Mouse (Mus musculus): ENCODE results near the gene Epha10. TPM values are rescaled to one million over a fixed set of nuclear protein-coding genes. Genes with fewer than 3 reads are reported as not detected.
"Not testable (repeated sequence)": the region's sequence is repeated elsewhere in the genome, so short reads cannot be mapped to it uniquely, and the experiment has no call there.

Epha10 gene
- total RNA-seq, 2 experiments from 2014 or later: not detected

- DNase-seq (ENCODE audit: low spot score): no peak
Observed at GRCm38 (mm10) chr4:124894508-124895428, 14.1 kb downstream of the Epha10 start.

GRCm38 (mm10) chr4:124898428-124898827 is 17.7 kb downstream of the Epha10 start:
- no peak for DNase-seq (ENCODE audit: low spot score)

- no peak for DNase-seq (ENCODE audit: low spot score)
Observed at GRCm38 (mm10) chr4:124899906-124900305, 19.2 kb downstream of the Epha10 start.

- no peak for DNase-seq (ENCODE audit: low spot score)
Observed at GRCm38 (mm10) chr4:124905417-124905816, 24.7 kb downstream of the Epha10 start.

GRCm38 (mm10) chr4:124905971-124906822 is 25.5 kb downstream of the Epha10 start:
- no peak for DNase-seq (ENCODE audit: low spot score)

GRCm38 (mm10) chr4:124928102-124928501 is 47.4 kb downstream of the Epha10 start:
- no peak for DNase-seq (ENCODE audit: low spot score)

GRCm38 (mm10) chr4:124936613-124937471 is 56.1 kb downstream of the Epha10 start, which contains the start of gene 9930104L06Rik:
9930104L06Rik (plus strand) TSS chr4:124937048.
- peak; percentile 96 for DNase-seq (ENCODE audit: low spot score)

GRCm38 (mm10) chr4:124939211-124939610 is 58.5 kb downstream of the Epha10 start, which contains the start of gene Cdca8:
Cdca8 (minus strand) TSS chr4:124939311.
- DNase-seq (ENCODE audit: low spot score): not testable (repeated sequence)

- DNase-seq (ENCODE audit: low spot score): peak; percentile 64
Observed at GRCm38 (mm10) chr4:124943022-124943421, 62.3 kb downstream of the Epha10 start.

- no peak for DNase-seq (ENCODE audit: low spot score)
Observed at GRCm38 (mm10) chr4:124943781-124944180, 63.1 kb downstream of the Epha10 start.

GRCm38 (mm10) chr4:124944961-124945360 is 64.3 kb downstream of the Epha10 start:
- no peak for DNase-seq (ENCODE audit: low spot score)

- DNase-seq (ENCODE audit: low spot score): no peak
Observed at GRCm38 (mm10) chr4:124949488-124949887, 68.8 kb downstream of the Epha10 start.

- no peak for DNase-seq (ENCODE audit: low spot score)
Observed at GRCm38 (mm10) chr4:124950181-124951035, 69.7 kb downstream of the Epha10 start.

- no peak for DNase-seq (ENCODE audit: low spot score)
Observed at GRCm38 (mm10) chr4:124951036-124951433, 70.3 kb downstream of the Epha10 start.

GRCm38 (mm10) chr4:124953546-124953945 is 72.8 kb downstream of the Epha10 start:
- no peak for DNase-seq (ENCODE audit: low spot score)

GRCm38 (mm10) chr4:124957284-124957683 is 76.6 kb downstream of the Epha10 start:
- no peak for DNase-seq (ENCODE audit: low spot score)

GRCm38 (mm10) chr4:124959062-124959461 is 78.4 kb downstream of the Epha10 start:
- DNase-seq (ENCODE audit: low spot score): no peak

- no peak for DNase-seq (ENCODE audit: low spot score)
Observed at GRCm38 (mm10) chr4:124960940-124961339, 80.2 kb downstream of the Epha10 start.

- DNase-seq (ENCODE audit: low spot score): no peak
Observed at GRCm38 (mm10) chr4:124962576-124962975, 81.9 kb downstream of the Epha10 start.

All from gastrocnemius, adult 18-20 months (tissue).